Mouse (Mus musculus) heart, postnatal 0 days (tissue): ENCODE measurements around the gene Prkca.

Experiments
- CTCF ChIP-seq: IDR thresholded peaks from 2 replicates; pipeline ENCODE4 v1.5.1; 2016; ENCODE audit warnings: antibody characterized with exemption, control low read depth, low read depth
- EP300 ChIP-seq: IDR thresholded peaks from 2 replicates; pipeline ENCODE4 v1.6.1; 2016; ENCODE audit warnings: antibody characterized with exemption, low read depth

DNA sequence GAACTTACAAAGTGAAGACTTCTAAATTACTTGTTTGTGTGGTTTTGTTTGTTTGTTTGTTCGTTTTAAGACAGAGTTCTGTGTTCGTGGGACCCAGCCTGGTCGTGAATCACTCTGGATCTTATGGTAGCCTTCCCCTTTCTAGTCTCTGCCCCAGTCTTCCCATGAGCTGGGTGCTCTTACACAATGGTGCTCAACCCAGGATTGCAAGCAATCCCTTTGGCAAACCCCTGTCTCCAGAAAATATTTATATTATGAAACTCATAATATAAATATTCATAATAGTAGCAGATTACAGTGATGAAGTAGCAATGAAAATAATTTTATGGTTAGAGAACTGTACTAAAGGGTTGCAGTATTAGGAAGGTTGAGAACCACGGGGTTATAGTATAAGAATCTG lies 12.3 kb upstream of the Prkca start:
- no peak for TF ChIP-seq CTCF
- TF ChIP-seq EP300: no peak
